Mouse (Mus musculus): ENCODE measurements around the gene Hspa1l. TPM values are rescaled to one million over a fixed set of nuclear protein-coding genes. Genes with fewer than 3 reads are reported as not detected.
"Not testable (repeated sequence)": the region's sequence is repeated elsewhere in the genome, so short reads cannot be mapped to it uniquely, and the experiment has no call there.

The Hspa1l gene
- polyA plus RNA-seq, 1 experiment = 0.04 TPM

DNA sequence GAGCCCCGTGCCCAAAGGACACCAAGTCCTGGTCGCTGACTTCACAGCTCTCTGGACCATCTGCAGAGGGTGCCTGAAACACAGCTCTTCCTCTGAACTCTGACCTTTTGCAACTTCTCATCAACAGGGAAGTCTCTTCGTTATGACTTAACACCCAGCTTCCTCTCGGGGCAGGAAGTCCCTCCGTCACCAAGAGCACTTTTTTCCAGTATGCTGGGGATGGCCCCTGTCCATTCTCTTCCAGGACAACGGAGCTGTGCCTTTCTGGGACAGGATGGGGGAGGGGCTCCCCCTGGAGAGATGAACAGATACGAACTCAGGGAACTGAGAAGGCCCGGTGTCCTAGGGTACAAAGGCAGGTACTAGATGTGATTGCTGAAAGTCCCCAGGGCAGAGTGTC, 37.7 kb upstream of the Hspa1l start:
- H3K36me3 ChIP-seq (ENCODE audit: control insufficient read depth) = peaks cover 5% of the 10 kb centered on the region
- no peaks in the 10 kb centered on the region for H3K27me3 ChIP-seq (ENCODE audit: control insufficient read depth)
- H3K9me3 ChIP-seq (ENCODE audit: control insufficient read depth, low read length) = no peaks in the 10 kb centered on the region
- TF ChIP-seq GATA1 (IDR thresholded peaks at IDR 0.05; ENCODE audit: low read length) (no peak), TAL1 (IDR thresholded peaks at IDR 0.05; ENCODE audit: low read length) (no peak)
- peaks cover 18% of the 10 kb centered on the region for H3K4me1 ChIP-seq (ENCODE audit: control insufficient read depth)
- no peak overlapping the region for H3K4me3 ChIP-seq (replicated peaks)

DNA sequence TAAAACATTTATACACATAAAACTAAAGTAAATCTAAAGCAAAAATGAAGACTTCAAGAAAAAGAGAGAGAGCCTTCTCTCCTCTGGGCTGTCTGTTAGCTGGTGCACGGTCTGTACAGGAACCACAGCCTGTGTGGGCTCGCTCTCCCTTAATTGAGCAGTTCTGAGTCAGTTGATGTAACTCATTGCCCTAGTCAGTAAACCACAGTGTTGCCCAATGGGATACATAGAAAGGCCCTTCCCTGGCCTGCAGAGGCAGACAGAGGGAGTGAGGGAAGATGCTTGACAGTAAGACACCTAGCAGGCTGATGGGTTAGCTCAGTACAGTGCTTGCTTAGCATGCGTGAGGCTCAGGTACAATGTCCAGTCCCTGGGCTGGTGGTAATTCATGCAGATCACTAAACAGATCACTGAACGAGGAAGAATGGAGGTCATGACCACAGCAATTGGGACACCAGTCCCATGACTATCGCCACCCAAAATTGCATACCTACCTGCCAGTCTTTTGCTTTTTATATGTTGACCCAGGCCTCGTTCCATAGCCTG, 34.5 kb upstream of the Hspa1l start:
- Histone ChIP-seq H3K9me3 (ENCODE audit: control insufficient read depth, low read length) (no peaks in the 10 kb centered on the region), H3K36me3 (ENCODE audit: control insufficient read depth) (peaks cover 5% of the 10 kb centered on the region), H3K4me1 (ENCODE audit: control insufficient read depth) (peaks cover 13% of the 10 kb centered on the region), H3K4me3 (replicated peaks) (no peak overlapping the region), H3K27me3 (ENCODE audit: control insufficient read depth) (no peaks in the 10 kb centered on the region)
- TF ChIP-seq GATA1 (IDR thresholded peaks at IDR 0.05; ENCODE audit: low read length) (no peak), TAL1 (IDR thresholded peaks at IDR 0.05; ENCODE audit: low read length) (no peak)

DNA sequence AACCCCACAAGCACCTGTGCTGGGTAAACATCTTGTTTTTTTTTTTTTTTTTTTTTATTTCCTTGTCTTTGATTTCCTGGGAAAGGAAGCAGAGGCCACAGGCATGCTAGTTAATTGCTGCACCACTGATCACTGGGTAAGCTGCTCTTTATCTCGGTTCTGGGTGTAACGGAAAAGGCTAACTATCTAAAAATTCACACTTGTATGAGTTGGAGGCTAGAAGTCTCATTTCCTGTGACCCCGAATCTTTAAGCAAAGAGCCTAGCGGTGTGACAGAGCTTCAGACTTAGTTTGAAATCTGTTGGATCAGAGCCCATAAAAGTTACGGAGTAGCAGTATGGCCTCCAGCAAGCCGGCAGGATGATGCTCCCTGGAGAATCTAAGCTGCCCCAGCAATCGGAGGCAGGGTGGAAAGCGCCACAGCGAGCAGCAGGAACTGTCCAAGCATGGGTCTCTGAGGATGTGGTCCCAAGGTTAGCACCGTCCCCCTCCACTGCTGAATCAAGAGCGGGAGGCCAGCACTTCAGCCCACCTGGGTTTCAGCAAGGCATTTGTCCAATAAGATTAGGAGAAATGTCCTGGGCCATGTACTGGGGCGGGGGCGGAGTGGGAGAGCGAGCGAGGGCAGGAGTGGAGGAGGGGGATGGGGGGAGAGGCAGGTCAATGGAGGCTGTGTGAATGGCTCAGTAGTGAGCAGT, 31.0 kb upstream of the Hspa1l start:
- H3K27me3 ChIP-seq (ENCODE audit: control insufficient read depth) = no peaks in the 10 kb centered on the region
- H3K36me3 ChIP-seq (ENCODE audit: control insufficient read depth) = no peaks in the 10 kb centered on the region
- no peaks in the 10 kb centered on the region for H3K9me3 ChIP-seq (ENCODE audit: control insufficient read depth, low read length)
- TF ChIP-seq TAL1 (IDR thresholded peaks at IDR 0.05; ENCODE audit: low read length) = no peak
- no peak for TF ChIP-seq GATA1 (IDR thresholded peaks at IDR 0.05; ENCODE audit: low read length)
- H3K4me1 ChIP-seq (ENCODE audit: control insufficient read depth) = peaks cover 10% of the 10 kb centered on the region
- peak overlapping the region; percentile 49 for H3K4me3 ChIP-seq (replicated peaks)

DNA sequence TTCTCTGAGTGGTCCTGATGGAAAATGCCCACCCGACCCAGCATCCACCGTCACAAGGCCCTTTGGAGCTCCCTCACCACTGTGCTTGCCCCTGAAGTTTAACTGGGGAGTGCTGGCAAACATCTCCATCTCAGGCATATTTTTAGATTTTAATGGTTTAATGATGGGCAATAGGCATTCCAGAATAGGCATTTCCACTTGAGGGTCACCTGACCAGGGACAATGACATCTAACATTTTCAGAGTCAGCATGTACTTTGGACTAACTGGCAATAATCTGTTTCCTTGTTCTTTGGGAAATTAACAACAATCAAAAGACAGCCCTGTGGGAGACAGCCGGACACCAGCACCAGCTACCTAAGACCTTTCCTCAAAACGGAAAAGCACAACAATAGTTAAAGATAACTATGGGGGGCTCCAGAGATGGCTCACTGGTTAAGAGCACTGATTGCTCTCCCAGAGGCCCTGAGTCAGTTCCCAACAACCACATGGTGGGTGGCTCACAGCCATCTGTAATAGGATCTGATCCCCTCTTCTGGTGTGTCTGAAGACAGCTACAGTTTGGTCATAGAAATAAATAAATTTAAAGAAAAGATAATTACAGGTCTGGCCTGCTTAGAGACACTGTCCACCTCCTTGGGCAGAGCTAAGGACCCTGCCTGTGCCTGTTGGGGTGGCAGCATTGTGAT, 29.2 kb upstream of the Hspa1l start:
- no peaks in the 10 kb centered on the region for H3K27me3 ChIP-seq (ENCODE audit: control insufficient read depth)
- H3K4me1 ChIP-seq (ENCODE audit: control insufficient read depth) = peaks cover 10% of the 10 kb centered on the region
- no peak for TF ChIP-seq GATA1 (IDR thresholded peaks at IDR 0.05; ENCODE audit: low read length)
- TF ChIP-seq TAL1 (IDR thresholded peaks at IDR 0.05; ENCODE audit: low read length) = no peak
- H3K36me3 ChIP-seq (ENCODE audit: control insufficient read depth) = no peaks in the 10 kb centered on the region
- no peaks in the 10 kb centered on the region for H3K9me3 ChIP-seq (ENCODE audit: control insufficient read depth, low read length)
- H3K4me3 ChIP-seq (replicated peaks) = no peak overlapping the region

DNA sequence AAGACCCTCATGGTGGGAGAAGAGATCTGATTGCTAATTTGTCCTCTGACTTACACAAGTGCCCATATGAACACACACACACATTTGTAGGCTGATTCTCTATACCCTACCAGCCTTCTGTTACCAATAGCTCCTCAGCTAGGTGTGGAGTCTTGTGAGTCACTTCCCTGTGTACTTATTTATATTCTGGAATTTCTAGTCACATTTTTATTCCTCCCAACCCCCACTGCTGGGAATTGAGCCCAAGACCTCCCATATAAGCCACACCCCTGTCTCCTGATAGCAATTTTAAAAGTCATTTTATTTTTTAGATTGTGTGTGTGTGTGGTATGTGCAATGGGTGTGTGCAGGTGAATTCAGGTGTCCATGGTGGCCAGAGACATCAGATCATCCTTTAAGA, 28.1 kb upstream of the Hspa1l start:
- H3K27me3 ChIP-seq (ENCODE audit: control insufficient read depth) = no peaks in the 10 kb centered on the region

DNA sequence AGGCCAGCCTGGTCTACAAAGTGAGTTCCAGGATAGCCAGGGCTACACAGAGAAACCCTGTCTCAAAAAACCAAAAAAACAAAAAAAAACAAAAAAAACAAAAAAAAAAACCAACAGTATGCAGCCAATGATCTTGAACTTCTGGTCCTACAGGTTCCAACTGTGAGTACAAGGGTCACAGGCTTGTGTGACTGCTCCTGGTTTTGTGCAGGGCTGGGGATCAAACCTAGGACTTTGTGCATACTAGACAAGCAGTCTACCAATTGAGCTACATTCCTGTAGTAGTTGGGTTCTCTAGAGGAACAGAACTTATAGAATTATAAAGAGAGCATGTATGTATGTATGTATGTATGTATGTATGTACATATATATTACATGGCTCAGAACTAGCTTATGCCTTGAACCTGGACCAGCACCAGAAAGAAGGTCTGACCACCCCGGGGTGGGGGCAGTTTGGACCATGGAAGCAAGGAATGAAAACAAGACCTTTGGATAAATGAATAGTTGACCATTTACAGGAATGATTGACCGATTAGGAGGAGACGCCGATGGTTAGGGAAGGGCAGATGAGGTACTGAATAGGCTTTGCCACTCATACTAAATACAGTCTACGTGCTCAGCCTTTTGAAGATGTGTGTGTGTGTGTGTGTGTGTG, 25.9 kb upstream of the Hspa1l start:
- TF ChIP-seq TAL1 (IDR thresholded peaks at IDR 0.05; ENCODE audit: low read length) (no peak), GATA1 (IDR thresholded peaks at IDR 0.05; ENCODE audit: low read length) (no peak)
- Histone ChIP-seq H3K9me3 (ENCODE audit: control insufficient read depth, low read length) (no peaks in the 10 kb centered on the region), H3K4me3 (replicated peaks) (no peak overlapping the region), H3K27me3 (ENCODE audit: control insufficient read depth) (no peaks in the 10 kb centered on the region), H3K36me3 (ENCODE audit: control insufficient read depth) (peaks cover 23% of the 10 kb centered on the region), H3K4me1 (ENCODE audit: control insufficient read depth) (peaks cover 21% of the 10 kb centered on the region)

More for the DNA sequence above, 28.1 kb upstream of the Hspa1l start:
- H3K36me3 ChIP-seq (ENCODE audit: control insufficient read depth) = peaks cover 2% of the 10 kb centered on the region
- no peak overlapping the region for H3K4me3 ChIP-seq (replicated peaks)
- TF ChIP-seq GATA1 (IDR thresholded peaks at IDR 0.05; ENCODE audit: low read length) = no peak
- TF ChIP-seq TAL1 (IDR thresholded peaks at IDR 0.05; ENCODE audit: low read length) = no peak
- H3K4me1 ChIP-seq (ENCODE audit: control insufficient read depth) = peaks cover 10% of the 10 kb centered on the region
- no peaks in the 10 kb centered on the region for H3K9me3 ChIP-seq (ENCODE audit: control insufficient read depth, low read length)

DNA sequence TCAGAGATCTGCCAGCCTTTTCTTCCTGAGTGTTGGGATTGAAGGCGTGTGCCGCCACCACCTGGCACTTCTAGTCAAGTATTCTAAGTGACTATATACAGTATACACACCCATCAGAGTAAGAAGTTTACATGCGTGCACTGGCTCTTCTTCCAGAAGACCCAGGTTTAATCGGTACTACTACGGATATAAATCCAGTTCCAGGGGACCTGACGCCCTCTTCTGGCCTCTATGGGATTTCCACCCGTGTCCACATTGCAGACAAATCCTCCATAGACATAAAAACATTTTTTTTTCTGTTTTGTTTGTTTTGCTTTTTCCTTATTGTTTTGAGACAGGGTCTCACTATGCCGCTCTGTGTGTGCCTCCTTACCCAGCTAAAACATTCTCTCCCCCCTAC, 24.9 kb upstream of the Hspa1l start:
- no peak overlapping the region for H3K4me3 ChIP-seq (replicated peaks)
- TF ChIP-seq TAL1 (IDR thresholded peaks at IDR 0.05; ENCODE audit: low read length) (no peak), GATA1 (IDR thresholded peaks at IDR 0.05; ENCODE audit: low read length) (no peak)
- H3K36me3 ChIP-seq (ENCODE audit: control insufficient read depth) = peaks cover 23% of the 10 kb centered on the region
- no peaks in the 10 kb centered on the region for H3K9me3 ChIP-seq (ENCODE audit: control insufficient read depth, low read length)
- no peaks in the 10 kb centered on the region for H3K27me3 ChIP-seq (ENCODE audit: control insufficient read depth)
- H3K4me1 ChIP-seq (ENCODE audit: control insufficient read depth) = peaks cover 23% of the 10 kb centered on the region

DNA sequence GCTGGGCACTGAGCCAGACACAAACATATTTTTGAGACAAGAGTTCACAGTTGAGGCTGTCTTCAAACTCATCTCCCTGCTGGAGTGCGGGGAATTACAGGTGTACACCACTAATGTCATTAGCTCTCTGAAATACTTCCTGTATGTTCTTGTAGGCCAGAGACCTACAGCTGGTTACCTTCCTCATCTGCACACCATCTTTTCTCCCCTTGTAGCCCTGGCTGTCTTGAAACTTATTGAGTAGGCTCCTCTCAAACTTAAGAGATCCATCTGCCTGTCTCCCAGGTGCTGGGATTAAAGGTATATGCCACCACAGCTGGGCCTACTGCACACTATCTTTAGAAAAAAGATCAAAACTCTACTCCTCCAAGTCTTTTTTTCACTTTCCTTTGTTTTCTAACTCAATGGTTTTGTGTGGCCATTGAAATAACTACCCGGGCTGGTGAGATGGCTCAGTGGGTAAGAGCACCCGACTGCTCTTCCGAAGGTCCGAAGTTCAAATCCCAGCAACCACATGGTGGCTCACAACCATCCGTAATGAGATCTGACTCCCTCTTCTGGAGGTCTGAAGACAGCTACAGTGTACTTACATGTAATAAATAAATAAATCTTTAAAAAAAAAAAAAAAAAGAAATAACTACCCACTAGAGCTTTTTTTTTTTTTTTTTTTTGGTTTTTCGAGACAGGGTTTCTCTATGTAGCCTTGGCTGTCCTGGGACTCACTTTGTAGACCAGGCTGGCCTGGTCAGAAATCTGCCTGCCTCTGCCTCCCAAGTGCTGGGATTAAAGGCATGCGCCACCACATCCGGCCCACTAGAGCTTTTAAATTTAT, 23.6 kb upstream of the Hspa1l start:
- Histone ChIP-seq H3K4me1 (ENCODE audit: control insufficient read depth) (peaks cover 26% of the 10 kb centered on the region), H3K36me3 (ENCODE audit: control insufficient read depth) (peaks cover 23% of the 10 kb centered on the region)
- not testable (repeated sequence) for H3K27me3 ChIP-seq (ENCODE audit: control insufficient read depth); H3K4me3 ChIP-seq (replicated peaks); H3K9me3 ChIP-seq (ENCODE audit: control insufficient read depth, low read length)

Data from erythroblast, embryonic 14.5 days (primary cell).